Mouse (Mus musculus): Measurements from ENCODE around the gene Bcor.

DNA sequence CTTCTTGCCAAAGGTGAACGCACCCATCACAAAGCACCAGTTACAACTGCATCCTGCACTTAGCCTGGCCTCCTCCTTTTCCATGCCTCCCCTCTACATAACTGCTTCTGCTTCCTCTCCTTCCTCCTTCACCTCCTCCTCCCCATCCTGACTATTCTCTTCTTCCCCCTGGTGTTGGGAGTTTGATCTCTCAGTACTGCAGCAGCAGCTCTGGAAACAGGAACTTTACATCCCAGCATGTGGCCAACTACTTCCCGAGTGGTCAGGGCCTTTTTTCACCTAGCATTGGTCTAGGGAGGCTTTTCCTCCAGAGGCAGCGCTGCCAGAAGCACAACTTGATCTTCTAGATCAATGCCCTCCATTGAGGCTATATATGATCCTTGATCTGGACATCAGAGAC is 10.0 kb upstream of the Bcor start:
- TF ChIP-seq POLR2A (IDR thresholded peaks at IDR 0.05; ENCODE audit: borderline replicate concordance, extremely low read depth, low read depth, low read length) = no peak
- no peak for TF ChIP-seq CTCF (IDR thresholded peaks at IDR 0.05; ENCODE audit: insufficient read depth, low read length)

Data from lung, adult 2 months (tissue).